Mouse (Mus musculus) bone marrow, adult 2 months (tissue): Measurements from ENCODE around the gene Hook2.
A peak's percentile ranks its signal among the peaks of the same experiment; 100 is the strongest.

Experiments
- CTCF ChIP-seq: fragments of 200-500 bp; IDR thresholded peaks from 2 replicates; pipeline ENCODE4 v1.5.1; 2011; ENCODE audit warnings: low read length, control low read depth; ENCODE audit not compliant: control insufficient read depth, insufficient read depth
- POLR2A ChIP-seq: fragments of 200-500 bp; IDR thresholded peaks from 2 replicates; pipeline ENCODE4 v1.6.1; 2011; ENCODE audit warnings: low read depth, mild to moderate bottlenecking, control low read depth, low read length, borderline replicate concordance; ENCODE audit not compliant: control insufficient read depth

DNA sequence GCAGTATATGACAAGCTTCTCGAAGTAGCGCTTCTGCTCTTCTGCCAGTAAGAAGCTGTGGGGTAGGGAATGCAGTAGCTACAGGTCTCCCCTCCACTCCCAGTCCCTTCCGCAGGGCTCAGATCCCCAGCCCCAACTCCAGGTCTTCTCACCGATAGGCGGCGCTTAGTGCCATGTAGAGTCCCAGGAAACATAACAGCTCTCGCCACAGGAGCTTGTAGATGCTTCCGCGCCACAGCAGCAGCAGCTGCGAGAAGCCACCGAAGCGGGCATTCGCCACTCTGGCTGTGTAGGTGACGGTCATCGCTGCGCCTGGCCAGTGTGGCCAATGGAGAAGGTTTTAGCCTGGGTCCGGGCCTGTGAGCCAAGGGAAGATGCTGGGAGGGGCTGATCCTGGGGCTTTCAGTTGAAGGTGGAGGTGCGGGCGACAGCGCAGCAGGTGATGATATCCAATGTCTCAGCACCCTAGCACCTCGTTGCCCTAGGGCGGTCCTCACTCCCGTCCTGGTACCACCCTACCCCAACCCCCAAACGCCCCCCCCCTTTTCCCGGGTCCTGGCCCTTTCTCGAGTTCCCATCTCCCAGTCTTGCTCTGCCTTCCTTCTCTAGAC, 22.9 kb downstream of the Hook2 start:
- TF ChIP-seq POLR2A: no peak
- peak; percentile 65 for TF ChIP-seq CTCF
